Mouse (Mus musculus): ENCODE measurements around the gene Cyp4f18. TPM values are rescaled to one million over a fixed set of nuclear protein-coding genes. Genes with fewer than 3 reads are reported as not detected.
A peak's percentile ranks its signal among the peaks of the same experiment; 100 is the strongest.

Cyp4f18 gene
- polyA plus RNA-seq, 1 experiment: 8.8 TPM

DNA sequence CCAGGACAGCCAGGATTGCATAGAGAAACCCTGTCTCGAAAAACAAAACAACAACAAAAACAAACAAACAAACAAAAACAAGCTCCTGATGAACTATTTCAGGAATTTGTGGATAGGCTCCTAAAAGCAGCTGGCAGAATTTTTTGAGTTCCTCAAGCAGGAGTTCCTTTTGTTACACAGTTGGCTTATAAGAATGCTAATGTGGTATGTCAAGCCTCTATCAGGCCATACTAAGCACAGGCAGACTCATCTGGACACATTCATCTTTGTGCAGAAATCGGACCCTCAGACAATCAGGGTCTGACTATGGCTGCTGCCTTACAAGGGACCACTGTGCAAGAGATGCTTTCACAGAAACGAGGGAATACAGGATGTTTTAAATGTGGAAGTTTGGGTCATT is 35.2 kb downstream of the Cyp4f18 start:
- TF ChIP-seq POLR2A (IDR thresholded peaks at IDR 0.05; ENCODE audit: low read depth, low read length): no peak
- TF ChIP-seq CTCF (IDR thresholded peaks at IDR 0.05; ENCODE audit: extremely low read depth, insufficient read length, insufficient replicate concordance, low read depth, low read length): no peak
- Histone ChIP-seq H3K36me3 (ENCODE audit: control insufficient read depth, insufficient read depth, low read length) (0 out of 2 replicates have a peak, but pooled peaks cover 2% of the 10 kb centered on the region), H3K4me3 (ENCODE audit: low read depth, low read length) (no peak overlapping the region), H3K27me3 (ENCODE audit: control insufficient read depth, insufficient read depth, low read length) (no peaks in the 10 kb centered on the region), H3K4me1 (ENCODE audit: control insufficient read depth, insufficient read depth, insufficient read length, low read length) (no peaks in the 10 kb centered on the region; the same call in 1 of the 2 replicates), H3K27ac (ENCODE audit: insufficient read depth, low read depth, low read length) (no peak overlapping the region)
- 85% methylated on average over 3 of the region's 3 CpGs for WGBS

DNA sequence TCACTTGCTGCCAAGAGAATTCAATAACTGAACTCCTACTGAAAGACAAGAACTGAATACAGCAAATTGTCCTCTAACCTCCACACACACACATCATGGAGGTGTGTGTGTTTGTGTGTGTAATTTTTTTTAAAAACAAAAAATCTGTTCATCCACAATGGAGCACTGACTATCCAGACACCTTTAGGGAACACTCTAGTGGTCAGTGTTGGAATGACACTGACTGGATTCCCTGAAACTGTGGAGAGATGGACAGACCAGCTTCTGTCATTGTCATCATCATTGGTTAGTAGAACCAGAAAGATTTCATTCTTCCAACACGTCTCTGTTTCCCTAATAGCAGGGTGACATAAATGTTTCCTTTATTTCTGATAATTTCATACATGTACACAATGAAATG is 37.5 kb downstream of the Cyp4f18 start:
- Histone ChIP-seq H3K27ac (ENCODE audit: insufficient read depth, low read depth, low read length) (no peak overlapping the region), H3K4me1 (ENCODE audit: control insufficient read depth, insufficient read depth, insufficient read length, low read length) (no peaks in the 10 kb centered on the region; the same call in 1 of the 2 replicates), H3K4me3 (ENCODE audit: low read depth, low read length) (no peak overlapping the region), H3K27me3 (ENCODE audit: control insufficient read depth, insufficient read depth, low read length) (no peaks in the 10 kb centered on the region), H3K36me3 (ENCODE audit: control insufficient read depth, insufficient read depth, low read length) (peaks cover 13% of the 10 kb centered on the region)
- TF ChIP-seq CTCF (IDR thresholded peaks at IDR 0.05; ENCODE audit: extremely low read depth, insufficient read length, insufficient replicate concordance, low read depth, low read length) (no peak), POLR2A (IDR thresholded peaks at IDR 0.05; ENCODE audit: low read depth, low read length) (no peak)
- 63% methylated on average over 1 of the region's 1 CpGs for WGBS

DNA sequence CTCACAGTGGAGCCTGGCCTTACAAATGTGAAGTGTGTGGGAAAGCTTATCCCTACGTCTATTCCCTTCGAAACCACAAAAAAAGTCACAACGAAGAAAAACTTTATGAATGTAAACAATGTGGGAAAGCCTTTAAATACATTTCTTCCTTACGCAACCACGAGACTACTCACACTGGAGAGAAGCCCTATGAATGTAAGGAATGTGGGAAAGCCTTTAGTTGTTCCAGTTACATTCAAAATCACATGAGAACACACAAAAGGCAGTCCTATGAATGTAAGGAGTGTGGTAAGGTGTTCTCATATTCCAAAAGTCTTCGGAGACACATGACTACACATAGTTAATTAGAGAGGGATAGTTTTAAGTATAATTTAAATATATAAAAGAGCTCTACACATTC is 40.8 kb downstream of the Cyp4f18 start:
- H3K36me3 ChIP-seq (ENCODE audit: control insufficient read depth, insufficient read depth, low read length): peaks cover 25% of the 10 kb centered on the region
- 88% methylated on average over 6 of the region's 6 CpGs for WGBS
- TF ChIP-seq CTCF (IDR thresholded peaks at IDR 0.05; ENCODE audit: extremely low read depth, insufficient read length, insufficient replicate concordance, low read depth, low read length) (no peak), POLR2A (IDR thresholded peaks at IDR 0.05; ENCODE audit: low read depth, low read length) (no peak)
- H3K4me3 ChIP-seq (ENCODE audit: low read depth, low read length): no peak overlapping the region
- no peaks in the 10 kb centered on the region for H3K27me3 ChIP-seq (ENCODE audit: control insufficient read depth, insufficient read depth, low read length)
- no peak overlapping the region for H3K27ac ChIP-seq (ENCODE audit: insufficient read depth, low read depth, low read length)
- H3K4me1 ChIP-seq (ENCODE audit: control insufficient read depth, insufficient read depth, insufficient read length, low read length): no peaks in the 10 kb centered on the region; the same call in 1 of the 2 replicates

DNA sequence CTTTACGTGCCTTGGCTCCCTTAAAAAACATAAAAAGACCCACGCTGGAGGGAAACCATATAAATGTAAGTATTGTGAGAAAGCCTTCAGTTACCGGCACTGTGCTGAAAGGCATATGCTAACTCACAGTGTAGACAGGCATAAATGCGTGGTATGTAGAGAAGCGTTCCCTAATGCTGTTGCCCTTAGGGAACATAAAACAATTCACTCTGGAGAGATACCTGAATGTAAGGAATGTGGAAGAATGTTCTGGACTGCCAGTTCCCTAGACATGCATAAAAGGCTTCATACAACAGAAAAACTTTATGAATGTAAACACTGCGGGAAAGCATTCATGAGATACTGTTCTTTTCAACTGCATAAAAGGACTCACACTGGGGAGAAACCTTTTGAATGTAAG is 41.3 kb downstream of the Cyp4f18 start:
- TF ChIP-seq POLR2A (IDR thresholded peaks at IDR 0.05; ENCODE audit: low read depth, low read length) (no peak), CTCF (IDR thresholded peaks at IDR 0.05; ENCODE audit: extremely low read depth, insufficient read length, insufficient replicate concordance, low read depth, low read length) (no peak)
- 95% methylated on average over 6 of the region's 6 CpGs for WGBS
- no peak overlapping the region for H3K27ac ChIP-seq (ENCODE audit: insufficient read depth, low read depth, low read length)

DNA sequence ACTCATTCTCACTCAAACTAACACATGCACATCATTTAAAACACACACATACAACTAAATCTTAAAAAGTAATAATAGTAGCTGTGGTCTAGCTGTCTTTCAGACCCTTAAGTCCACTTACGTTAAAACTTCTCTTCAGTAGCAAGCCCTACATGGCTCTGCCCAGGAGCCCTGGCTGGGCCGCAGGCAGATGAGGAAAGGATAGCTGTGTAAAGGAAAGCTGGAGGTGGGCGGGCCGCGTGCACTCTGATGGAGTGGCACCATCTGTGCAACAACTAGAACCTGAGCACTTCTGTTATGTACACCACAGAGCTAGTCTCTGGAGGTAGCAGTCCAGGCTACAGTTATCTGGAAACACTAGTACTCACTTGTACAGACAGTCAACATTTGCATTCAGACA is 42.2 kb downstream of the Cyp4f18 start:
- H3K4me3 ChIP-seq (ENCODE audit: low read depth, low read length): no peak overlapping the region
- H3K27me3 ChIP-seq (ENCODE audit: control insufficient read depth, insufficient read depth, low read length): no peaks in the 10 kb centered on the region
- over 99% methylated on average over 5 of the region's 5 CpGs for WGBS
- H3K36me3 ChIP-seq (ENCODE audit: control insufficient read depth, insufficient read depth, low read length): peaks cover 25% of the 10 kb centered on the region
- no peaks in the 10 kb centered on the region for H3K4me1 ChIP-seq (ENCODE audit: control insufficient read depth, insufficient read depth, insufficient read length, low read length)
- no peak overlapping the region for H3K27ac ChIP-seq (ENCODE audit: insufficient read depth, low read depth, low read length)
- TF ChIP-seq POLR2A (IDR thresholded peaks at IDR 0.05; ENCODE audit: low read depth, low read length): no peak
- TF ChIP-seq CTCF (IDR thresholded peaks at IDR 0.05; ENCODE audit: extremely low read depth, insufficient read length, insufficient replicate concordance, low read depth, low read length): no peak

More for the DNA sequence above, 41.3 kb downstream of the Cyp4f18 start:
- H3K36me3 ChIP-seq (ENCODE audit: control insufficient read depth, insufficient read depth, low read length): peaks cover 25% of the 10 kb centered on the region
- H3K4me1 ChIP-seq (ENCODE audit: control insufficient read depth, insufficient read depth, insufficient read length, low read length): no peaks in the 10 kb centered on the region
- H3K4me3 ChIP-seq (ENCODE audit: low read depth, low read length): no peak overlapping the region
- no peaks in the 10 kb centered on the region for H3K27me3 ChIP-seq (ENCODE audit: control insufficient read depth, insufficient read depth, low read length)

DNA sequence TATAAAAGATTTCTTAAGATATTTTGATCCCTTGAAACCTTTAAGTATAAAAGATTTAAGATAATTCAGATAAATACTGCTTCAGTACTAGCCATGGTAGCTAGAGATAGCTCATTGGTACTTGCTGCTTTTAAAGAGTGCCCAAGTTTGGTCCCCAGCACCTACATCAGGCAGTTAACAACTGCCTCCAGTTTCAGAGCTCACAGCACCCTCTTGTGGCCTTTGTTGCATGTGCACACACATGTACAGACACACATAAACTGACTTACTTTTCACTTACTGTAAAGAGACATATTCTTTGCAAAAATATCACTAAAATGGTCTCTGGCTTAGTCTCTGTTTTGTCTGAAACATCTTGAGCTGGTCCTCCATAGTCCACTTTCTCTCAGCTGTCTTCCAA is 43.0 kb downstream of the Cyp4f18 start:
- TF ChIP-seq POLR2A (IDR thresholded peaks at IDR 0.05; ENCODE audit: low read depth, low read length): no peak
- no peak; the same call in 1 of the 2 replicates for TF ChIP-seq CTCF (IDR thresholded peaks at IDR 0.05; ENCODE audit: extremely low read depth, insufficient read length, insufficient replicate concordance, low read depth, low read length)
- Histone ChIP-seq H3K4me3 (ENCODE audit: low read depth, low read length) (no peak overlapping the region), H3K27ac (ENCODE audit: insufficient read depth, low read depth, low read length) (no peak overlapping the region), H3K4me1 (ENCODE audit: control insufficient read depth, insufficient read depth, insufficient read length, low read length) (no peaks in the 10 kb centered on the region), H3K36me3 (ENCODE audit: control insufficient read depth, insufficient read depth, low read length) (peaks cover 25% of the 10 kb centered on the region), H3K27me3 (ENCODE audit: control insufficient read depth, insufficient read depth, low read length) (no peaks in the 10 kb centered on the region)

GRCm38 (mm10) chr8:71965166-71965565 is 44.3 kb downstream of the Cyp4f18 start:
- Histone ChIP-seq H3K27ac (ENCODE audit: insufficient read depth, low read depth, low read length) (peak overlapping the region; percentile 2; the same call in 1 of the 2 replicates), H3K36me3 (ENCODE audit: control insufficient read depth, insufficient read depth, low read length) (peaks cover 25% of the 10 kb centered on the region), H3K4me1 (ENCODE audit: control insufficient read depth, insufficient read depth, insufficient read length, low read length) (no peaks in the 10 kb centered on the region; the same call in 1 of the 2 replicates), H3K4me3 (ENCODE audit: low read depth, low read length) (no peak overlapping the region), H3K27me3 (ENCODE audit: control insufficient read depth, insufficient read depth, low read length) (no peaks in the 10 kb centered on the region)
- 98% methylated on average over 2 of the region's 2 CpGs for WGBS
- TF ChIP-seq POLR2A (IDR thresholded peaks at IDR 0.05; ENCODE audit: low read depth, low read length) (no peak), CTCF (IDR thresholded peaks at IDR 0.05; ENCODE audit: extremely low read depth, insufficient read length, insufficient replicate concordance, low read depth, low read length) (no peak)

Measured in small intestine, adult 2 months (tissue).